Mouse (Mus musculus) urinary bladder, adult 2 months (tissue): ENCODE data around the gene Slc1a3. TPM values are rescaled to one million over a fixed set of nuclear protein-coding genes. Genes with fewer than 3 reads are reported as not detected.

ENCODE experiments used
- DNase-seq: peaks from one replicate; pipeline ENCODE4 v3.0.0; 2022; ENCODE audit warnings: low spot score
- polyA plus RNA-seq: library from polyadenylated mRNA; depleted of rRNA; stranded (reverse); fragments of >200 nt; gene quantifications from 2 replicates; pipeline ENCODE4 v1.2.3, GENCODE M21; 2012; rRNA removed

The Slc1a3 gene
- polyA plus RNA-seq = 4.0 and 4.3 TPM in 2 replicates

DNA sequence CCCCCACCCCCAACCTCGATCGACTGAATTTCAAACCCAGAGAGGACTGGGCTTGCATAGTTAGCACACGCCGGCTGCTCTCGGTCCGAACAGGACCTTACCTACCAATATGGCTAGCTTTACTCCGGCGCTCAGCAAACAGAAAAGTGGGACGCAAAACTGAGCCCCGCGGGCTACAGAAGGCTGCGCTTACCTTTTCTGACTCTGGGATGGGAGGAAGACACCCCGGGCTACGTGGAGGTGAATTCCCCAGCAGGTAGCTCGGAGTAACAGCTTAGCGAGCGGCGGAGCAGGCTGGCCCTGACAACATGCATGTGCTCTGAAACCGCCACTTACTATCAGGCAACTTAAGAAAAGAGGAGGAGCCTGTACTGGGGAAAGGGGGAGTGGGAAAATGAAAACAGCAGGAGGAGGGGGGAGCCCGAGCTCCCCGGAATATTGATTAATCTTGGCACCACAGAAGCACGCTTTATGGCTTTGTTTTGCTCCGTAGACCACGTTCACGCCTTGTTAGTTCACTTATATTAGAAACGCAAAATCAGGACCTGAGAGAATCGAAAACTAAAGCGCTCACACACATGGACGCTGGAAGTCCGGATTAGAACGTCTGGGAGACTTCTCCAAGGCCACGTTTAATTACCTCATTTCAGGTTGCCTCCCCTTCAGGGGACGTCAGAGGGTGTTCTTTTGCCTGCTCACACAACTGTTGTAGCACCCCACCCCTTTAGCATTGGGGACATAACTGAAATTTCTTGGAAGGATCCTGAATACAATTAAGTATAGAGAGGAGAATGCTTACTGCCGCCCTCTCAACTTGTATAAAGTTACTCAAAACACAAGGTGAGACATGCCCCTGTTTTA, at the start of gene Slc1a3:
Slc1a3 (minus strand) TSS at position 619 of the 861 bp plus-strand sequence.
- peak; percentile 41 for DNase-seq

DNA sequence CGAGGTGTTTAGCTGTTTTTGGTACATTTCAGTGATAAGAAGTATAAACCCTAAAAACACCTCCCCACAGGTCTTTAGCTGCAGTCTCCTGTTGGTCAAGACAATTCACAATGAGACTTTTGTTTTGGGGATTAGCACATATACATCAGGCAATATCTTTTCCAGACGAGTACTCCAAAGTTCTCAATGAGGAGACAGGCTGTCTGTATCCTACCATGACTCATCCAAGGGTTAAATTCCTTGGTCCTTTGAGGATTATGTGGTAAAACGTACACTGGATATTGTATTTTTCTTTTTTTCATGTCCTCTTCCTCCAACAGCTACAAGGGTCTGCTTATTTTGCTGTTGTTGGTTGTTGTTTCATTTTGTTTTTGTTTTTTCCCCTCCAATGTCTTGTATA, 48.5 kb upstream of the Slc1a3 start:
- DNase-seq = no peak

DNA sequence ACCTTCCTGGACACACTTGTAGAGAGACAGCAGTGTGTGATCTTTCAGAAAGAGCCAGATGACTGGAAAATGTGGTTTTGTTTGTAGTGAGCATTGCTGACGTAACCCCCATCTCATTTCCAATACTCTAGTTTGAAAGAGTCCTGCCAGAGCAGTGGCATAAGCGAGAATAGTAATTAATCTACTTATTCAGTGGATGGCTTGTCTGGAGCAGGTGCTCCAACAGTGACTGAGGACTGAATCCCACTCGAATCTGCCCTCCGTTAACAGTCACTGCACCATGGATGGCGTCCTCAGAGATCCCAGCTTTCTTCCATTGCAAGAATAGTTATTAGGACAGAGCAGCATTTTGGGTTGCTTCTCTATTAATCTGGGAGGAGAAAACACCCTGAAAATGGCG, 45.9 kb upstream of the Slc1a3 start:
- DNase-seq = no peak

DNA sequence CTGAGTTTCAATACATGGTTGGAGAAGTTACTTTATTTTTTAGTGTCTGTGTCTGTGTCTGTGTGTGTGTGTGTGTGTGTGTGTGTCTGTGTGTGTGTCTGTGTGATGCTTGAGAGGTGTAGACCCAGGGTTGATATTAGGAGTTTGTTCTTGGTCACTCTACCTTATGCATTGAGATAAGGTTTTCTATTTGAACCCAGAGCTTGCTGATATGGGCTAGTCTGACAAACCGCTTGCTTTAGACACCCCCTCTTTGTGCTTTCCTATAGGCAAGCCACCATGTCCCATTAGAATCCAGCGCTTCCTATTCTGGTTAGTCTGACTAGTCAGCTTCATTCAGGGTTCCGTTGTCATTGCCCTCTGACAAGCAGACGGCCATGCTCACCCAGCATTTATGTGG, 39.2 kb upstream of the Slc1a3 start:
- no peak for DNase-seq

DNA sequence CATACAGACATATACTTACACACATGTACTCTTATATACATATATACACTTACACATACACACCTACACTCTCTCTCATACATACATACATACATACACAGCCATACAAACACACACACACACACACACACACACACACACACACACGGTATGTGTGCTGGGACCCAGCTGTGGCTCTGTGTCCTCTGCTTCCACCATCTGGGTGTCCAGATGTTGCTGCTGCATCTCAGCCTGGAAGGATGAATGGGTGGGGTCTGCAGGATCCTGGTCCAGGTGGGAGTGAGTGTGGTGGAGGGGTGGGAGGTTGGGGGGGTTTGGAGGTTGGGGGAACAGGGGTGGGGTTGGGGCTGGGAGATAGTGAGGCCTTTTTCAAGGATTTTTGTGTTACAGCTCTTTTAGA, 38.2 kb upstream of the Slc1a3 start:
- DNase-seq = no peak

DNA sequence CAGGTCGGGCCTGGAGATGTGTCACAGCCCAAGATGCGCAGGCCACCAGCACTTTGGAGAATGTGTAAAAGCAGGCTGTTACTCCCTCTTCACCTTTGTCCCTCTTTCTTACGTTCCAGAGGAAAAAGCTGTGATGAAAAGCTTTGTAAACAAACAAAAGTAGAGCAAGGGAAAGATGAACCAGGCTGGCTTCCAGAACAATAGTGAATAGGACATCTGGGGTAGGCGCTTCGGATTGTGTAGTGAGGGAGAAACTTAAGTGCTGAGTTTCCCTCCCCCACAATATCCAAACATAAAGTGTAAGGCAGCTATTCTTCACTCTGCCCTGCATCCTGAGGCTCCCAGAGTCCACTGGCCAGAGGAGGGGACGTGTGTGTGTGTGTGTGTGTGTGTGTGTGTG, 31.0 kb upstream of the Slc1a3 start:
- DNase-seq = no peak

DNA sequence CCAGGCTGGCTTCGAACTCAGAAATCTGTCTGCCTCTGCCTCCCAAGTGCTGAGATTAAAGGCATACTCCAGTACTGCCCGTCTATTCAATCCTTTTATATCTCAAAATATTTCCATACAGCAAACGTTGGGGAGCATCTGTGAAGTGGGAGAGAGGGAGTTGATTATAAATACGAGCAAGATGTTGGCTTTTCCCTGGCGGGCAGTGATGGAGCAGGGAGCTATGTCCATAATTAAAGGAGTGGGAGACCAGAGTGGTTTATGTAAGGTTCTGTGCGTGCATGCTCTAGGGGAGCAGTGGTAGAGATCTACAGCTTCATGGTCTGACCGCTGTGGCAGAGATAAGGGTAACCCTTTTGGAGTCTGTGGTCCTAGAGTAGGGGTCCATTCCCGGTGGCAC, 30.2 kb upstream of the Slc1a3 start:
- DNase-seq = no peak

DNA sequence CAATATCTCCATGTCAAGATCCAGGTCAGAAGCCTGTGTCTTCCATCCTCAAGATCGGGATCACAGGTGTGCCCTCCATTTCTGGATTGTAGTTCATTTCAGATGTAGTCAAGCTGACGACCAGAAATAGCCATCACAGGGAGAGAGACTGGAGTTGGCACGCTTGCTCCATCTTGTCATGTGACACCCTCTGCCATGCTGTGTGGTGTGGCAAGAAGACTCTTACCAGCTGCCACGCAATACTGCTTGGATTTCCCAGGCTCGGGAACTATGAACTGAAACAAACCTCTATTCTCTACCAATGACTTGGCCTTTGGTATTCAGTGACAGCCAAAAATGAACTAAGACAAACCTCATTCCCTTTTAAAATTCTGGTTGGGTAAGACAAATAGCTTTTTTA, 27.6 kb upstream of the Slc1a3 start:
- no peak for DNase-seq

DNA sequence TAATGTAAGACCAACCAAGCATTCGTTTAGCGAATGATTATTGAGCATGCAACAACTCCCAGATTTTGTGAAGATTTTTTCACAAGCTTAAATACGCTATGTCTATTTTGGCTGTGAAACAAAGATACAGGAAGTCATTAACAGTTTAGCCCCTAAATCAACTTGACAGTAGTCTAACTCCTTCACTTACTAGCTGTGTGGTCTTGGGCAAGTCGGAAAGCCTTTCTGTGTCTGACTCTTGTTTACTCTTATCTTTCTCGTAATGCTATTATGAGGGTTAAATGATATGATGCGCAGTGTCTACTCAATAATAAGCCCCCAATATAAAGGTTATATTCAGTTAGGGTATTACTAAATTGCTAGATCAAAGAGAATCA, 23.8 kb upstream of the Slc1a3 start:
- no peak for DNase-seq

DNA sequence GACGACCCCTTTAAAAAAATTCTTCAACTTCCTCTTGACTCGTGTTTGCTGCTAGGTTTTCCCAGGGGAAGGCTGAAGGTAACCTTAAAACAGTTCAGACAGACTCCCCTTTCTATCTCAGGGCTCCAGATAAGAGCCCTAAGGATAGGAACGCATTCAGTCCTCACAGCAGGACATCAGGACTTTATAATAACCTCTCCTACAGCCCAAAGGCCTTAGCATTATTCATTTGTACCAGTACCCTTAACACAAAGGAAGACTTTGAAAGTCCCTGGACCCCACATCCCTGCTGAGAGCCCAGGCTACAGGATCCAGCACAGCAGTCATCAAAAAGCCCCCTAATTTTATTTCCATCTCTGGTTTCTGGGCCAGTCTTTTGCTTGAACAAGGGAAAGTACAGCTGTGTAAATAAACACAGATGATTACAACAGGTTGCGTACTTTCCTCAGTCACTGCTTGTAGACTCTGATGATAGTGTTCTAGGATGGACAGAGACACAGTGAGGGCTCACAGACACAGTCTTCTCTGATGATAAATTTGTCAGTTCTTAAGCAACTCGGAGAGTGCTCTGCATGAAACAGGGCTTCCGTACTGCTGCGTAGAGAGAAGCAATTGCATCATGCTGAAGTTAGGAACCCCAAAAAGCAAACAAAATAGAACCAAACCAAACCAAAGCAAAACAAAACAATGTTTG, 23.3 kb upstream of the Slc1a3 start:
- no peak for DNase-seq

DNA sequence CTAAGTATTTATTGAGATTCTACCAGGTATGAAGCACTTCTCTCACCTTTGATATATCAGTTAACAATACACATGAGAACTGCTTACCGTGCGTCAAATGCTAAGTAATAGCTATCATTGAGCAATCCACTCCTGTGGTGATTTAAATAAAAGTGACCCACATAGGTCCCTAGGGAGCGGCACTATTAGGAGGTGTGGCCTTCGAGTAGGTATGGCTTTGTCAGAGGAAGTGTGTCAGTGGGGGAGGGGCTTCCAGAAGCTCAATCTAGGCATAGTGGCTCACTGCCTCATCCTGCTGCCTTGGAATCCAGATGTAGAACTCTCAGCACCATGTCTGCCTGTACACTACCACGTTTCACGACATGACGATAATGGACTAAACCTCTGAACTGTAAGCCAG, 18.3 kb upstream of the Slc1a3 start:
- DNase-seq = no peak

DNA sequence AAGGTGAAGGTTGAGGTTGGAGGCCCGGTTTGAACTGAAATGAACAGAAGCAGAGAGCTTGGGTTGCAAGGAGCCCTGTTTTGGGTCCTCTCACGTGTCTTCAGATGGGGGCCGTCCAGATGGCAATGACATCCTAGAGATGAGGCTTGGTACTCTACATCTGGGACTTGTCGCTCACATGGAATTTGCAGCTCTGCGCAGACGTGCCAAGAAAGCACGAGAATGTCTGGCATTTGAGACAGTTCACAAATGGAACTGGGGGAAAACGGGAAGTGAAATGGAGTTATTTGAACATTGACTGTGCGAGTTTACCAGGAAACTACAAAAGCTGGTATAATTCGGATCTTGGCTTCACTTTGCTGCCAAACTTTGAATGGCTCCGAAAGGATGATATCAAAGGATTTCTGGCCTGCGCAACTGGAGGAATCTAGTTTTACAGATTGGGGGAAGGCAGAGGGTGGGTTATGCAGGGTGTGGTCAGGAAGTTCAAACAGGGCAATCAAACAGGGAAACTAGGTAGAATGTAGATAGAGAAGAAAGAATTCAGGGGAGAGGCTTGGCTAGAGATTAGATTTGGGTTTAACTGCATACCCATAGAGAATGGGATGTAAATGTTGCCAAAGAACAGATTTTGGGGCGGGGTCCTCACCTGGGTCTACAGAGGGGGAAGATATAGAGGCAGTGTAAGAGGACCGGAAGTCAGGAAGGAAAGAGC, 12.0 kb upstream of the Slc1a3 start:
- DNase-seq = no peak

DNA sequence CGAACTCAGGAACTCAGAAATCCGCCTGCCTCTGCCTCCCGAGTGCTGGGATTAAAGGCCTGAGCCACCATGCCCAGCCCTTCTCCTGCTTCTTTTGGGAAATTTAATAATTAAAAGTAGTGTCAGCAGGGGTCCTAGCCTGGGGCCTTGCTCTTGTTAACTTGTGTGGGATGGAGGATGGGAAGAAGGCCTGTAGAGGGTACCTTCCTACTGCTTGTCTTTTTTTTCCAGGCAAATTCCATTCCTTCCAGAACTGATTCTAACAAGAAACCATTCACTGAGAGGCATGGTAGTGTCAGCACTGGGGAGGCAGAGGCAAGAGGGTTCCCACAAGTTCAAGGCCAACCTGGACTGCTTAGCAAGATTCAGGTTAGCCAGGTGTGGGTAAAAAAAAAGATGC, 11.2 kb upstream of the Slc1a3 start:
- DNase-seq = no peak

DNA sequence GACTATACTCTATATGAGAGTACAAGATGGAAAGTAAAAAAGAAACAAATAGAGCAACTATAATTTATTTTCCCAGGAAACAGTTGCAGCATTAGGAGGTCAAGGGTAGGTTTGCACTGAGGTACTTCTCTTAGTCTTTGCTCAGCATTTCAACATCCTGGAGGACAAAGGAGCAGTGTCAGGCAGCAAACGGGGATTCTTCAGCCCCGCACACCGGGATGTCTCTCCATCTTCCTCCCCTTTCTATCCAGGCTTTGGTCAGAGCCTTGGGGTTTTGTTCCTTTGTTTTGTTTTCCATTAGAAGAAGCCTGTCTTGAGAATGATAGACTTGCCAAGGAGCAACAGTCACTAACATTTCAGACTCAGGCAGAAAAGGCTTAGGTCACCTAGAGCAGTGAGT, 10.4 kb upstream of the Slc1a3 start:
- no peak for DNase-seq

DNA sequence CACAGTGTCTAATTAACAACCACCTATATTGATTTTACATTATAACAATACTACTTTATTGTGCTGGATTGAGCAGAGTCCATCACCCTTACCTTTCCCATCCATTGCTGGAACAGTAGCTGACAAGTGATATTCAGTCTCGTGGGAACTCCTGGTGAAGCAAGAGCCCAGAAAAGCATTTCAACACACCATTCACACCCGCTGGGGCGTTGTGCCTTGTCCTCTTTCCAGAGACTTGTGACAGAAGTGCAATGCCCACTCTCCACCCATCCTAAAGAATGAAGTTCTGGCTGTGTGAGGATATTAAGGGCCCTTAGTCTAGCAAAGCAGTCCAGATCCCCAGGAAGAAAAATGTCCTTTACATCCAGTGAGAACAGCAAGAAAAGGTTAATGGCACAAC, 7.9 kb upstream of the Slc1a3 start:
- DNase-seq = no peak

DNA sequence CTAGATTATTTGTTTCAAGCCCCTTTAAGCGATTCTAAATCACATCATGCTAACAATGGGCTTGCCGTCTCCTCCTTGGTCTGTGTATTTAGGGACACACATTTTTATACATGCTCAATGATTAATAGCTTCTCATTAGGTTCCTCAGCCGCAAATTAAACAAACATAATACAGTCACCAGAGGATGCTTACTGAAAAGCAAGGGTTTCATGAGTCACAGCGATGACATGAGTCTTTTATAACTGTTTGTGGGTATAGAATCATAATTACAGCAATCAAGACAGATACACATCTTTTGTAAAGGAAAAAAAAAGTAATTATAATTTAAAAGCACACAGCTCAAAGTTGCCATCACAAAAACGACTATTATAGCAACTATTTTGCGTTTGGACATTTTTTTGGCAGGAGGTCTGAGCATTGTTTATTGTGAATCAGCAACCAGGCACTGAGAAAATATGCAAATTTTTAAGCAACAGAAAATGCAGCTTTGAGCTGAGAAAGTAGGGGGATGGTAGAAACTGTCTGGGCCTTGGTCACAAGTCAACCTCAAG, 6.5 kb upstream of the Slc1a3 start:
- no peak for DNase-seq

DNA sequence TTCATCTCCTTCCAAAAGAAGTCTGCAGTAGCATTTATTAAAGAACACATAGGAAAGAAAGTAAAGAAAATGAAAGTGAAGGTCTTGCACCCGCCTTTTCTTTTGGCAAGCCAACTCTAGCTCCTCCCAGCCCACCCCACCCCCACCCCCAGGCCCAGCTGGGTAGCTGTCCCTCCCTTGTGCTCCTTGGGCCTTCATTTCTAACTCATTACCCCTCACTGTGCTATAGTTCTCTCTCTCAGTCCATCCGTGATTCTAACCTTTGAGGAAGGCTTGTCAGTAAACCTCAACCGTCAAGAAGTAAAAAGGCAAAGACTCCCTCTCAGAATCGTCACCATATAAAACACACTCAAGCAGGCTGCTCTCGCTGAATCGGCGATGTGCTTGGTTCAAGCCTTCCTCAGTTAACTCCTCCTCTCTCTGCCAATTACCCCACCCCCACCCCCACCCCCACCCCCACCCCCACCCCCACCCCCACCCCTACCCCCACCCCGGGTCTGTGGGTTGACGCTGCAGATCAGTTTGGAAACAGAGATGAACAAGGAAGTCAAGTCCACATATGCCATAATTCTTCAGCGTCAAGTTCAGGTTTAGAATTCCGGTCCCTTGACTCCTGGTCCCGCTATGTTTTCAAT, 5.9 kb upstream of the Slc1a3 start:
- no peak for DNase-seq

DNA sequence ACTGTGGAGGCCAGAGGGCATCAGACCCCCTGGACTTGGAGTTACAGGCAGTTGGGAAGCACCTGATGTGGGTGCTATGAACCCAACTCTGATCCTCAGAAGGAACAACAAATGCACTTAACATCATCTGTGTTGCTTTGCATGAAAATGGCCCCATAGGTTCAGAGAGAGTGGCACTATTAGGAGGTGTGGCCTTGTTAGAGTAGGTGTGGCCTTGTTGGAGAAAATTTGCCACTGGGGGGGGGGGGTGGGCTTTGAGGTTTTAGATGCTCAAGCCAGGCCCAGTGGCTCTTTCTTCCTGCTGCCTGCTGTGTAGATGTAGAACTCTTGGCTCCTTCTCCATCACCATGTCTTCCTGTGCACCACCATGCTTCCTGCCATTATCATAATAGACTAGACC, 5.1 kb upstream of the Slc1a3 start:
- no peak for DNase-seq

DNA sequence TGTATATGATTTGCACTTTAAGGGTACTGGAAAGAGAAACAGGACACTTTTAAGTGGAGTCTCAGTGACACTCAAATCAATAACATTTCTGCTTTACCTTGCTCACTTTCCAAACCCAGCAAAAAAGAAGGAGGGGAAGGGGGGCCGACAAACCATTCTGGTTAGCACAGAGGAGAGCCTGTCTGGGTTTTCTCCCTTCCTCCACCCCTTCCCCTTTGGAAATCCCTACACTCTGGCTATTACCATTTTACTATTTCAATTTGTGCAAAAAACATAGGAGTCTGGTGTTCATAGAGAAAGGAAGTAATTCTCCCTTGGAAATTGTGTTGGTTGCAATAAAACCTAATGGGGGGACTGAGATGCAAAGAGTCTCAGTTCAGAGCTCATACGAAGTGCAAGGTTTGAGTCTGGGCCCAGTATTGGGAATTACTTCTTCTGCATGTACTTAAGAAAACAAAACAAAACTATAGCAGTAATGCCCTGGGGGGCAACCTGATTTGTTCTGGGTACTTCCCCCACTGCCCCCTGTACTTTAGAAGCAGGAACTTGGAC, 1.9 kb upstream of the Slc1a3 start:
- no peak for DNase-seq

DNA sequence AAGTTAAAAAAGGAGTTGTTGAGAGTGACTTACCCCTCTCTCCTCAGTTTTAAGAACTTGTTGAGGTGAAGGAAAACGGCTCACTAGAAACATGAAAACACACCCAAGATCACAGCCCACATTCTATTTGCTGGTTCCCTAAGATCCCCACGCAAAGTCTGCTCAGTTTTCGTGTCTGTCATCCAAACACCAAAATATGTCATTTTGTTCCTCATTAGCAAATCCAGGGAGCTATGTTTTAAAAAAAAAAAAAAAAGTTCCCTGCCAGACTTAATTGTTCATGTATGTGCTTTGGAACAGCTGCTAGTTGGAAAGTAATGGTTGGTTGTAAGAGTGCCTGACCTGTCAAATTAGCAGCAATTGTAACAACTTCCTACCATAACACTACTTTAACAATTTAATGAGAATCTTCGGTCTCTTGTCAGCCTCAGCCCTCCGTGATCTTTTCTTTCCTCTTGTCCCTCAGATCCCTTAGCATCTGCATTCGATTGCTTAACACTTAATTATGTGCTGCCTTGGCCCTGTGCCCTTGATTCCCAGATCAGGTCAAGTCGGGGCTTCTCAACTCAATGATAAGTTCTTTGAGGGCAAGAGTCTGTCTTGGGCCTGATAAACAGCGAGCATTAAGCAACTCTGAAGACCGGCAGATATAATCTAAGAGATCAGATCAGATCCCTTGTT, 1.2 kb upstream of the Slc1a3 start:
- no peak for DNase-seq

DNA sequence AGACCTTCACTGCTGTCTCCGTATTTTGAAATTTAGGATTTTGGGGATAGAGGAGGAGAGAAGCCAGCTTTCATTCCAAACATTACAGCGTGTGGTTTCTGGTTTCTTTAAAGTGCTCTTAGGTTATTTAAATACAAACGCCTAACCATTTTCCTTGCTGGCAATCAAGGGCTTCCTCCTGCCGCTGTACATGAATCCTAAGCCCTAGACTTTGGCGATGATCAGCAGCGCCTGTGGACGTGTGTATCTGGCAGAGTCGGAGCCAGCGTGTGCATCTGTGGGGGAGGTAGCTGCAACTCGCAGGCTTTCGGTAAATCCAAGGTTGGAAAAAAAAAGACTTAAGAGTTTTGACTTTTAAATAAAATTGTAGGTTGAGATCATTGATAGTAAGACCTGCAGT, 986 bp downstream of the Slc1a3 start:
- DNase-seq = no peak
